Mouse (Mus musculus) layer of hippocampus, adult 11-12 months (tissue): Measurements from ENCODE around the gene Olfr12.

ENCODE experiments used
- DNase-seq: peaks from one replicate; pipeline ENCODE4 v3.0.0; 2022; ENCODE audit warnings: low spot score

Olfr12 gene

DNA sequence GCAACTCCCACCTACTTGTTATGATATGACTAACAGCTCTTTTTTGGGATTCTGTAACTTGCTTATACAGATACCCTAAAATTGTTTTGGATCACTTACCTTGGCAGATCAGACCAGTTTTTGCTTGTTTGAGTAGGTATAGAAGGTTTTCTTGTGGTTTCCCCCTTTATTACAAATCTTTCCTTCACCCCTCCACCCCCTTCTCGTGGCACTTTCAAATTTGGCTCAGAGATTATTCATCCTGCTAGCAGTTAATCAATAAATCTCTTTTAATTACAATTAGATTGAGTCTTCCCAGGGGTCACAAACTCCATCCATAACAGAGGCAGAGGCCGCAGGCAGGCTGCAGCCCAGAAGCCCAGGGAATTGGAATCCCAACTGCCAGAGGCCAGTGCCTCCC, at the start of gene Olfr12:
Olfr12 (plus strand) TSS at position 301 of the 400 bp plus-strand sequence.
- no peak for DNase-seq

DNA sequence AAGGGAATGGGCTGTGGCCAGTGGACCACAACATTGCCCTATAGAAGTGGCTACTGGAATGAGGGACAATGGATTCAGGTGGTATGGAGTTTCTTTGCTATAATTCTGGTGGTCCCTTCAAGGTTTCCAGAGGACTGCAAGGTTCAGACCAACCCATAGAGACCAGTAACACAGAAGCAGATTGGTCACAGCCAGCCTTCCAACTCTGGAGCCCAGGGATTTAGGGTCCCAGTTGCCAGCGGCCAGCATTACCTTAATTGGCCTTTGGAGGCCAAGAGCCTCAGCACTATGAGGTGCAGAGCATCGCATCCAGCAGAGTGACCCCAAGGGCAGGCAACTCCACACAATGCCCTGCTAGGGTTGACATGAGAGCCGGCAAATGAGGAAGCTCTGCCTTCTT, 46.6 kb upstream of the Olfr12 start, which contains the start of gene Olfr1413:
Olfr1413 (plus strand) TSS at position 301 of the 400 bp plus-strand sequence.
- no peak for DNase-seq

DNA sequence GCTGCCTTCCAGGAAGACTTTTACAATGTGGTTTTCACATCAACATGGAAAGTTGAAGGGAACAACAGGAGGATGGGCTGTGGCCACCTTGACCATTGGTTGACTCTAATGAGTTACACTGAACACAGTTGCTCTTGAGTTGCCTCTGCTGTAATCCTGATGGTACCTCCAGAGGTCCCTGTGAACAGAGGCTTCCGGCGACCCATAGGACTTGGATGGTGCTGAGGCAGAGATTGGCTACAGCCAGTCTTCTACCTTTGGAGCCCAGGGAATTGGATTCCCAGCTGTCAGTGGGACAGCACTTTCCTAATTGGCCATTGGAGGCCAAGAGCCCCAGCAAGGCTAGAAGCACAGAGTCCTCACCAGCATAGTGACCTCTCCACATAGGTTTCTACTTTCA, 32.1 kb upstream of the Olfr12 start, which contains the start of gene Olfr1412:
Olfr1412 (plus strand) TSS at position 301 of the 400 bp plus-strand sequence.
- DNase-seq: no peak

DNA sequence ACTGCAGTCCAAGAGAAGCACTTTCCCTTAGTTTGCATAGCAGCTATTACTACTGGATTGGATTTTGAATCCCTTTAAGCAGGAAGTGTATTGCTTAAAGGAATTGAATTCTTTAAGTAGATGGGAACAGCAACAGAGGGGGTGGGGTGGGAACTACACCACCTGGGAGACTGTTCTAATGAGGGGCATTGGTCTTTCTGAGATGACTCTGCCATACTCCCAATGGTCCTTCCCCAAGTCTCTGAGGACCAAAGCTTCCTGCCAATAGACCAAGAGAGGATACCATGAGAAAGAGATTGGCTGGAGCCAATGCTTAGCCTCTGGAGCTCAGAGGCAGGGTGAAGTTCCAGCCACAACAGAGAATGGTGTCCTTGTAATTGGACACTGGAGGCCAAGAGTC, 23.5 kb upstream of the Olfr12 start, which contains the start of gene Olfr1411:
Olfr1411 (plus strand) TSS at position 301 of the 400 bp plus-strand sequence.
- no peak for DNase-seq

DNA sequence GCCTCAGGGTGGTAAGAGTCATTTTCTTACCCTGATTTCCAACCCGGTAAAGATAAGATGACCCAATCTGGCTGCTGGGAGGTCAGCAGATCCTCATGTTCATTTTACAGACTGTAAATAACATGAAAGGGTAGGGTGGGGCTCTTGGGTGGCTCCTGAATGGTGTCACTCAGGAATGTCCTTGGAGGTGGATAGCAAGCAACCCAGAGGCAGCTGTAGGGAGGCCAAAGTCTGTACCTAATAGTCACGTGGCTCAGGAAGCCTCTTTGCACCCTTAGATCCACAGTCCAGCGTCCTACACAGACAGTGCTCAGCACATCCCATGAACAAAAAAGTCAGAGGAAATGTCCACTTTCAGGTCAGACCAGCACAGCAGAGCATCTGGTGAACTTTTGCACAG, 21.6 kb upstream of the Olfr12 start:
- no peak for DNase-seq

DNA sequence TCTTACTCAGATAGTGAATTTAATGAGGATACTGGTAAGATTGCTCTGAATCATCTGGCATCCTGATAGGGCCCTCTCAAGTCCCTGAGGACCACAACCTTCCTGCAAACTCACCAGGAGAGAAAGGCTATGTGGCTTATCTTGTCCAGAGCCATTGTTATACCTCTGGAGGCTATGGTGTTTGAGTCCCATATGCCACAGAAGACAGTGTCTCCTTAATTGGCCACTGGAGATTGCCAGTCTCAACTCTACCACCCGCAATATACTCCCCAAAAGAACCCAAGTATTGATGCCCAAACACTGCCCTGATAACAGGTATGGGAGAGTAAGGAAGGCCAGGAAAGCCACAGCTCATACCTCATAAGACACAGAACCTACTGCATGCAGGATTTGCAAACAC, 12.1 kb upstream of the Olfr12 start, which contains the start of gene Olfr1410:
Olfr1410 (plus strand) TSS at position 301 of the 400 bp plus-strand sequence.
- DNase-seq: no peak

DNA sequence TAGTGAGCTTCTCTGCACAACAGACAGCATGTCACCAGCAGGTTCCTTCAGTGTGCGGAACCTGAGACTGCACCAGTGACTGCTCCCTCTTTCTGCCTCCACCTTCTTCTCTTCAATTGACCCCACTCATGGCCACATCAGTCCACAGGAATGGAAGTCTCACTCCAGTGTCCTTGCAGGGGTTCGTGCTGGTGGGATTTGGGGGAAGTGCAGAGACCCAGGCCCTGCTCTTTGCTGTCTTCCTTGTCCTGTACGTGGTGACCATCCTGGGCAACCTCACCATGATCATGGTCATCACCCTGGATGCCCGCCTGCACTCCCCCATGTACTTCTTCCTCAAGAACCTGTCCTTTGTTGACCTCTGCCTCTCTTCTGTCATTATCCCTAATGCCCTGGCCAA, 9.9 kb upstream of the Olfr12 start:
- no peak for DNase-seq

DNA sequence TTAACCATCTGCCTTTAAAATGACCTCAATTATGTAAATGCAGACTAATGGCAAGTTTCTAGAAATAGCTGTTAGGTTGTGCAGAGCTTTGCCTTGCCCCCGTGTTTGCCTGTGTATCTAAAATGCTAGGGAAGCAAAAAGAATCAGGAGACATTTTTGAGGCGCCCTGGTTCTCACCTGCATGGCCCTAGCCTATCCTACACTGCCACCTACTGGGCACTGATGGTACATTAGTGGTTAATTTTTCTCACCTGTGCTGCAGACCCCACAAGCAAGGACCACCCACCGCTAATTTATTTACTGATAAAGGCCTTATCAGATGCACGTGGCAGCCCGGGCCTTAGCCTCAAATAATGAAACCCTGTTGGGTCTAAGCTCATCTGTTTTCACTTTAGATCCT, 6.6 kb upstream of the Olfr12 start:
- peak; percentile 58 for DNase-seq

DNA sequence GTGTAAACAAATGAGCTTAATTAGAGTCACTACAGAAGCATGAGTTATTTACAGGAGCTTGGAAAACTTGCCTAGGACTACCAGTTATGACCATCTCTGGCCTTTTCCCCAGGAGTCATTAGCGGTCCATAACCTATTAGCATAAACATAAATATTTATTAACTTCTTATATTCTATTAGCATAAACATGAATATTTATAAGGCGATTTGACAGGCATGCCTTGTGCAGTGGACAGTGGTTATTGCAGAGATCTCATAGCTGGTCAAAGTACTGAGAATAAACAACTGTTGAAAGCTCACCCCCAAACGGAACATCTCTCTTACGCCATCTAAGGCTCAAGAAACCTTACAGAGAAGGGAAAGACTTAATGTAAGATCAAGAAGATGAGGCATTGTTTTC, 4.4 kb upstream of the Olfr12 start:
- no peak for DNase-seq

DNA sequence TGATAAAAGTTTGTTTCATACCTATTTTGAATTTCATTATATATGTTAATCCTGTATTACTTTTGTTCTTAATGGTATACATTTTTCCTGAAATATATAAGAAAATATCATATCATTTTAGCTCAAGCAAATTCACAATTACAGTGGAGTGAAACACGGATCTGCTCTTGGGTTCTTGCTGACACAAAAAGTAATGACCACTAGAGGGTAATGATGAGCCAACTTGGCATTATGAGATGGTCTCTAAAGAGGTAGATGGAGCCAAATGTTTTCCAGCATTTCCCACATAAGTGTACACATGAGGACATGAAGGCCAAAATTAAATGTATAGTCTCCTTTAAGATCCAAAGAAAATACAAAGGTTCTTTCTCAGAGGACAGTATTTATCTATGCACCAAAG, 3.1 kb upstream of the Olfr12 start:
- DNase-seq: peak; percentile 39

DNA sequence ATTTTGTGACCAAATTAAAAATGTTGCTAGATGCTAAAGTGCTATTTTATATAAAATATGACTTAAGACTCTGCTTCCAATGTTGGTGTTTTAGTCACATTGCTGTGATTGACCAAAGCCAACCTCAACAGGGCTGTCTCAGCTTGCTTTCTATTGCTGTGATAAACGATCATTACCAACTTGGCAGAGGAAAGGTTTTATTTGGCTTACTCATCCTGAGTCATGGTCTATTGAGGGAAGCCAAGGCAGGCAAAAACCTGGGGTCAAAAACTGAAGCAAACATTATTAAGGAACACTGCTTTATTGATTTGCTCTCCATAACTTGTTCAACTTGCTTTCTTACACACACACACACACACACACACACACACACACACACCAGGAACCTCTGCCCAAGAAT, 1.5 kb upstream of the Olfr12 start:
- no peak for DNase-seq

DNA sequence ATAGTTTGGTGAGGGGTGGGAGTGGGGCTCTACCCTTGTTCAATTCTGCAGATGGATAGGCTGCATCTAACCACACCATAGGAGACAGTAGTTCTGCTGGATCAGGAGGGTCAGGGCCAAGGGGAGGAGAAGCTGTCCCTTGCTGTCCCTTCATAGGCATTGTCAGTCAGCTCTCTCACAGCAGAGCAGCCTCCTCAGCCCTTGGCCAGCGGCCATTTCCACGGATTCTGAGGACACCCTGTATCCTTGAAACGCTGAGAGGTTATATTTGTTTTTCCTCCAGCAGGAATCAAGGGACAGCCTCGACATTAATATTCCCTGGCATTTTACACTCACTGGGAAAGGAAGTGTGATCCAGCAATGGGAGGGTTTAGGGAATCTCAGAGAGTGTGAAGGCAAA, 772 bp downstream of the Olfr12 start:
- DNase-seq: no peak

DNA sequence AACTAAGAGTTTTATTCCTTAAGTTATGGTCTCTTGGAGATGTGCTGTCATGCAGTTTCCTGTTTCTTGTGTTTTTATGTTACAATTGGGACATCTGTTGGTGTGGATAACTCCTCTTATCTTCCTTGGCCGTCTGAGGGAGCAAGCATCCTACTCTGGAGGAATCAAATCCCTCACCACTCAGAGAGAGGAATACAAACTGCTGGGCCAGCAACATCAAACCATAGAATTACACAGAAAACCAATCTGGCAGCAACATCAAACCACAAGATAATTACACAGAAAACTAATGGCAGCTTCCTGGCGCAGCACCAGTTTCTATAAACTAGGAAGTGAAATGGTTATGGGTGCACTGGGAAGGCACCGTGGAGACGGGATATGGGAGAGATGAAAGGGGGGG, 10.6 kb downstream of the Olfr12 start:
- DNase-seq: no peak

DNA sequence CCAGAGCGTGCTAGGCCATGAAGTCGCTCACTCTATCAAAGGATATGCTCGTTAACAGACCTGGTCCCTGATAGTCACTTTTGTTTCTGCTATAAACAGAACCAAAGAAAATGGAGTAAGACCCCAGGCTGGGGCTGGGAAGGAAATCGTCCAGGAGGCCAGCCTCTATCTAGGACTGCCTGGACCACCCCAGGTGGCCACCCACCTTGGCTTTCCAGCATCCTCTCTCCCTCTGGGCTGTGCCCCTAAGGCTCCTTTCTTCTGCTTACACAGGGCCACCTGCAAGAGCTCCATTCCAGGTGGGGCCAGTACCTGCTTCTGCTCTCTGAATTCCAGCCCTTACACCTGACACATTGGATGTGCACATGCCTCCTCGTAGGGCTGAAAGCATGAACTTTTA, 14.6 kb downstream of the Olfr12 start:
- DNase-seq: no peak

DNA sequence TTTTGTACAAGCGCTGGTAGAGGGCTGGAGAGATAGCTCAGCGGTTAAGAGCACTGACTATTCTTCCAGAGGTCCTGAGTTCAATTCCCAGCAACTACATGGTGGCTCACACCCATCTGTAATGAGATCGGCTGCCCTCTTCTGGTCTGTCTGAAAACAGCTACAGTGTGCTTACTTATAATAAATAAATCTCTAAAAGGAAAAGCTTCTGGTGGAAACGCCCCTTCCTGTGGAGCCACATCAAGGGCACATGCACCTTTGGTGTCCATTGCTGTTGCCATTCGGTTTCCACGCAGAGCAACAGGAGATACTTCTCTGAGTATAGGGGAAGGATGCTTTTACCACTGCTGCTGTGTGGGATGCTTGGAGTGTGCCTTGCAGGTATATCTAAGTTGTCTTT, 15.4 kb downstream of the Olfr12 start:
- DNase-seq: no peak

DNA sequence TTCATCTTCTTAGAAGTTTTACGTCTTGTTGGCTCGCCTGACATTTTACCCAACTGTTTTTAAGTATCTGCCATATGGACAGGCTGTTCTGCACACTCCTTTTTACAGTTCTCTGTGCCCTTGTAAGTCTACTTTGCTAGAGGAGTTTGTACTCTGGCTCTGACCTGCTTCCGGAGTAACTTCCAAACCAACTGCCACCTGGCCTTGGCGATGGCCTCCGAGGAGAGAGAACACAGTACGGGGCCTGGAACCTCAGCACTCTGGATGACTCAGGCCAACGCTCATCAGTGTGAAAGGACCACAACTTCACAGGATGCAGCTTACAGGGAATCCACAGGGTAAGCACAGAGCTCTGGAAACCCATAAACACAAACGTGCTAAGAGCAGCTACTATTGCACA, 16.1 kb downstream of the Olfr12 start:
- DNase-seq: no peak

DNA sequence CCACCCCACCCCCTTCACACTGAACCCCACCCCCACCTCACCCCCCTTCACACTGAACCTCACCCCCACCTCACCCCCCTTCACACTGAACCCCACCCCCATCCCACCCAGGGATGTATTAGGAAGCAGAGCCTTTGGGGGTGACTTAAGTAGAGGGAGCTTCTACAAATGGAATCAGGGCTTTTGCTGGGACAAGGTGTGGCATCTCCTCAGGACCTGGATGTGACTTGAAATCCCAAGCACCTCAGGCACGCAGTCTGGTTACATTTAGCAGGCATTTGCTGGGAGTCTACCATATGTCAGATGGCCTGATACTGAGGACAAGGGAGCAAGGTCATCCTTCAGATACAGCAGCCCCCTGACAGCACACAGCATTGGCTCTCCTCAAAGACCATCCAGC, 17.0 kb downstream of the Olfr12 start:
- DNase-seq: no peak

DNA sequence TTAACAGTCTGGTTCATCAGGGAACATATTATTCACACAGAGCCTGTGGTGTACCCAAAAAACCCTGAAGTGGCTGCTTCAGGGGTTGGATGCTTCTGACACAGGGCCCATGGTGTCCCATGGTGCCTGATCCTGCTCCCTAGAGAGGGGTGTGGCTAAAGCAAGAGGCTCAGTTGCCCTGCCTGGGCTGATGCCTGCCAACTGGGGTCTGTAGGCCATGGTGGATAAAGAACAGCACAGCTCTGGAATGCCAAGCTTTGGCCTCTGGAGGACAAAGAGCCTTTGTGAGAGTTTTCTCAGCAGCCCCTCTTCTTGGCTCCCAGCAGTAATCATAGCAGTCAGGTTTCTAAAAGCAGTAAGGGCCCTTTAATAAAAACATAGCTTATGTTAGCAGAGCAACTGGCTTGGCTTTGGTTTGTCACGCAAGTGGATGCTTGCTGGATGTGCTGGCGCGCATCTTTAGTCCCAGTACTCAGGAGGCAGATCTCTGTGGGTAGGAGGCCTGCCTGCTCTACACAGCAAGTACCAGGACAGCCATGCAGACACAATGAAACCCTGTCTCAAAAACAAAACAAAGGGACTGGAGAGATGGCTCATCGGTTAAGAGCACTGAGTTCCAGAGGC, 17.5 kb downstream of the Olfr12 start:
- peak; percentile 38 for DNase-seq

DNA sequence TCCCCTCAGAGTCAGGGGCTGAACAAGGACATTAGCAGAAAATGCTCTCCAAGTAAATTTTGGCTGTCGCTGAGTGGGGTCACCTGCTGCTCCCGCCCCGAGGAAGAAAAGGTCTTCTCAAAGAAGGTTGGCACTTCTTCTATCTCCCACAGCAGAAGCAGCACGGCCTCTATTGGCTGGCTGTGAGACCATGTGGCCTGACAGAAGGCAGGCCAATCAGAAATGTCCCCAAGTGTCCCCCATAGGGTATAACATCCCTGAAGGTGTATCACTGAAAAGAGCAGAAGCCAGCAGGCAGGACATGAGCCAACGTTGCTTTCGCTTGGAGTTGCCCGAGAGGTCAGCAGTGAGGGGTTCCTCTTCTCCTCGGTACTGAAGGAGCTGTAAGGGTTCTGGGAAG, 18.4 kb downstream of the Olfr12 start:
- DNase-seq: no peak

DNA sequence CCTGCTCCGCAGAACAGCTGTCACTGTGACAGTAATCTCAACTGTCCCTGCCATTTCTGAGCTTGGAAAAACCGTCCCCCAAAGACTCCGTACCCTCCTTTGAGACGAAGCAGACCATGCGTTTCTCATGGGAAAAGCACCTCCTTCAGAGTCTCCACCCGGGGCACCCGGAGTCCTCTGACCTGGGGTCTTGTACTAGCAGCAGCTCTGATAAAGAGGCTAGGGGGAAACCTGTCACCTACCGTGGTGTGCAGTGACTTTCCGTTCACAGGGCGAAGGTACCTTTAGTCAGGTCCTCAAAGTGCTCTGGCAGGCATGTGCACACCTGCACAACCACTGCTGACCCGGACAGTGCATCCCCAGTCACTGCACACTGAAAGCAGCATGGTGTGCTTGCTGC, 19.1 kb downstream of the Olfr12 start:
- no peak for DNase-seq

DNA sequence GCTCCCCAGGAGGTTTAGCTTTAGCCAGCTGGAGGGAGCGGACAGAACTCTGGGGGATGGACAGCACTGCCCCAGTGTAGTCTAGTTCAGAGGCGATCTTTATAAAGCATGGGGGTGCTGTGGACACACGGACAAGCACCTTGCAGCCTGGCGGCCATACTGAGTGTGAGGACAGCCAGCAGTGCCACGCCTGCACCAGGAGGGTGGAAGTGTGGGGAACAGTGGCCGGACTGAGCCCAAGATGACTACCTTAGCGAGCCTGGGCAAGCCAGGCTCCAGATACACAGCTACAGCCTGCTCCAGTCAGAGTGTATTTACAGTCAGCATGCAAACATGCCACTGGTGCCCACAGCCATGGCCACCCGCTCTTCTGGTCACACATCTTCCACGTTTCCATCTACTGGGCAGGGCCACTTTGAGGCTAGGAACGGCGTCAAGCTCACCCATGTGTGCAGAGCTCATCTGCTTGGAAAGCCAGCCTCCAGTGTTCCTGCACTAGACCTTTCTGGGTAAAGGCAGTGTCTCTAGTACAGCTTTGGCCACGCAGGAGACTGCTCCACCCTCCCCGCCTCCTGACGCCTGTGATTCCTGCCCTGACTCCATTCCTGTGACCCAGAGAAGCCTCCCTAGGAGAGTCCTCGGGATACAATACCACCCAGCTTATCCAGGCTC, 20.0 kb downstream of the Olfr12 start:
- DNase-seq: no peak

DNA sequence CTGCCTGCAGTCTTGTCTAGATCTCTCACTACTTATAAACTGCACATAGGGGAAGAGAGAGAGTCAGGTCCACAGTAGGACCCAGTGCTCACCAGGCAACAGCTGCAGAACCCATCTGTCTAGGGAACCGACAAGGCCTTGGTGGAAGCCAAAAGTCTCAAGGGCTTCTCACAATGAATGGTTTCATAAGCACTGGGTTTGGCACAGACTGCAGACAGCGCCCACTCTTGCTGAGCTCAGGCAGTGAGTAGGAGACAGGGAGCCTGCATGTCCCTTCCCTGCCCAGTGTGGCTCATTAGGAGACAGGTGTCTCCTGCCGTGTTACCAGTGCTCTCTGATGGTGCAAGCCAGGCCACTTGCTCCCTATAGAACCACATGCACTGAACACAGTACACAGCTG, 20.6 kb downstream of the Olfr12 start:
- DNase-seq: peak; percentile 79

DNA sequence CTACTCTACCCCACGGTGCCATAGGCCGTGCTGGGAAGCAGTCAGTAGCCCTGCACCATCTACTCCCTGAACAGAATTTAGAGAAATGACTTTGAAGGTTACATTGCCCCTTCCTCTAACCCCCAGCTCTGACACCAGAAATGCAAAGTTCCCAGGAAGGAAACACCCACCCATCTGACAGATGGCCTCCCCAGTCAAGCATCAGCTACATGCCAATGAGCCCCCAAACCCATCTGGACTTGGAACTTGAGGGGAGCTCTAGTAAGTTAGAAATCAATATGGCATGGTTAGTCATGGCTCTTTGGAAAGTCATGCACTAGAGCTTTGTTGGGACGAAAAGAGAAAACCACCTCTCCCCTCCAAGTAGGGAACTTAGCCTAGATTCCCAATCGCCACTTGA, 21.1 kb downstream of the Olfr12 start:
- DNase-seq: peak; percentile 45

DNA sequence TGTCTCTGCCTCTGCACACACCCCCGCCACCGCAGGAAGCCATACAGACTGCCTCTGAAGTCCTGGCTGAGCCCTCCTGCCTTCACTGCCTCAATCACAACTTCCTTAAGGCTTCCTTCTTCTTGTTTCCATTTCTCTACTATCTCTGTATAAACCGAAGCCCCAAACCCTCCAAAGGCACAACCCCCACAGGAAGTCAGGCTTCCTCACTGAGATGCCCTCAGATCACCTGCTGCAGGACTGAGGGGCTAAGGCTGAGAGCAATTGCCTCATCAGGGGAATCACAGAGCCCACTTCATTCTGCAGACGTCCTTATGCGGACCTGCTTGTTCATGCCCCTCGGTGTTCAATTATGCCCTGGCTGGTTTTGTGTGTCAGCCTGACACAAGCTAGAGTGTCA, 22.8 kb downstream of the Olfr12 start:
- no peak for DNase-seq
